Mouse (Mus musculus): ENCODE measurements at regions not wholly inside any gene's neighbourhood (a gene's known extent, or its start where the extent isn't known, plus 50 kb on each side); places are given as distances from the start of the nearest gene placed in this dataset.
A peak's percentile ranks its signal among the peaks of the same experiment; 100 is the strongest.

DNA sequence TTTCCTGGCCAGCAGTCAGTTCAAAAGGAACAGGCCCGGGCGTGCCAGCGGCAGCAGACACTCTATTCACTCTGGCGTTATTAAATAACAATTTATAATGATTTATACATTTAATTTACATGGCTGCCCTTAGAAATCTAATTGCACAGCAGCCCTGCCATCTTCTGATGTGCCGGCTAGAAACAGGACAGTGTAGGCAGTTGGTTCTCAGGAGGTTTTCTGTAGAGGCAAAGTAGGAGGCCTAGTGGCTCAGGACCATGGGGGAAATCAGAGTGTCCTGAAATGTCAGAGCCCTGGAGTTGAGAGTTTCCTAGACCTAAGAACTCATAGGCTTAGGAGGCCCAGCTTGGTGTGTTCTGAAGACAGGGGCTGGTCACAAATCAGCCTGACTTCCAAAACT, 225.2 kb upstream of the Foxq1 start:
- Histone ChIP-seq H3K9me3 (replicated peaks; ENCODE audit: low read length) (no peaks in the 10 kb centered on the region), H3K9ac (ENCODE audit: low read depth, low read length) (no peak overlapping the region), H3K27ac (no peak overlapping the region), H3K4me2 (ENCODE audit: low read length) (no peak overlapping the region), H3K27me3 (ENCODE audit: insufficient read depth, low read length) (no peaks in the 10 kb centered on the region), H3K36me3 (ENCODE audit: insufficient read depth, low read length) (no peaks in the 10 kb centered on the region), H3K4me1 (replicated peaks; ENCODE audit: insufficient read depth, low read length) (peaks cover 9% of the 10 kb centered on the region), H3K4me3 (replicated peaks; ENCODE audit: low read depth, low read length) (no peak overlapping the region)
- TF ChIP-seq CTCF (IDR thresholded peaks at IDR 0.05; ENCODE audit: low read depth): no peak
- DNase-seq (ENCODE audit: low spot score): no peak
- 66% methylated on average over 5 of the region's 5 CpGs for WGBS
- ATAC-seq (replicated peaks; ENCODE audit: low FRiP score, low read depth): no peak

DNA sequence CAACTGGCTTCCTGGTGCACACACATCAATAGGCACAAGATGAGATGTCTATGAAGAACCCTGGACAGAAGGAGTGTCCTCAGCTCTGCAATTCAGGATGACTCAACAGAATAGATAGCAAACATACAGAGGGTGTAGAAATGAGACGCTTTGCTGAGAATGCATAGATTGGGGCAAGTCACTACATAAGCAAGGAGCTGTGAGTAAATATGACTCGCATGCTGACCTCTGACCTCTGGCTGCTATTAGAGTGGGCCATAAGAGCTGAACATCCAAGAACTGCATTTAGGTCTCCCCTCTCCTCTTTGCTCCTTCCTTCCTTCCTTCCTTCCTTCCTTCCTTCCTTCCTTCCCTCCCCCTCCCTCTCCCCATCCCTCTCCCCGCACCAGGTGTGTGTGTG, 221.0 kb upstream of the Foxq1 start:
- no peaks in the 10 kb centered on the region for H3K36me3 ChIP-seq (ENCODE audit: insufficient read depth, low read length)
- no peak for TF ChIP-seq CTCF (IDR thresholded peaks at IDR 0.05; ENCODE audit: low read depth)
- H3K9me3 ChIP-seq (replicated peaks; ENCODE audit: low read length): no peaks in the 10 kb centered on the region
- no peak overlapping the region for H3K4me3 ChIP-seq (replicated peaks; ENCODE audit: low read depth, low read length)
- no peak overlapping the region for H3K9ac ChIP-seq (ENCODE audit: low read depth, low read length)
- DNase-seq (ENCODE audit: low spot score) (no peak), ATAC-seq (replicated peaks; ENCODE audit: low FRiP score, low read depth) (no peak)
- H3K4me2 ChIP-seq (ENCODE audit: low read length): no peak overlapping the region
- H3K4me1 ChIP-seq (replicated peaks; ENCODE audit: insufficient read depth, low read length): no peaks in the 10 kb centered on the region; the same call in 1 of the 2 replicates
- WGBS: 94% methylated on average over 3 of the region's 3 CpGs
- no peak overlapping the region for H3K27ac ChIP-seq
- no peaks in the 10 kb centered on the region for H3K27me3 ChIP-seq (ENCODE audit: insufficient read depth, low read length)

DNA sequence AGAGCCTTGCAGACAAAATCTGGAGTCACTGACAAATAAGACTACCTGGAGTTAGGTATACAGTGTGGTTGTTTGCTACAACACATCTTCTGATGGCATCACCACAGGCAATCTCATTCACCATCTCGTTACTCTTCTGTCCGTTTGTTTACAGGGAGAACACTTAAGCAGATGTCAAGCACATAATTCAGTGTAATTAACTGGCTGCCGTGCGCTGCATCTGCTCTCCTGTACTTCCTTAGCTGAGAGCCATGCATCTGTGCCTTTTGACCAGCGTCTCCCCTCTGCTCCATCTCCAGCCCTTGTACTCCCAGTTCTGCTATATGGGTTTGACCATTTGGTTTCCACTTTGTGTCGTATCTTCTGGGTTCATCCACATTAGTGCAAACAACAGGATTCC, 218.3 kb upstream of the Foxq1 start:
- no peaks in the 10 kb centered on the region for H3K27me3 ChIP-seq (ENCODE audit: insufficient read depth, low read length)
- DNase-seq (ENCODE audit: low spot score) (no peak), ATAC-seq (replicated peaks; ENCODE audit: low FRiP score, low read depth) (no peak)
- no peaks in the 10 kb centered on the region for H3K9me3 ChIP-seq (replicated peaks; ENCODE audit: low read length)
- H3K4me2 ChIP-seq (ENCODE audit: low read length): no peak overlapping the region
- no peak overlapping the region for H3K27ac ChIP-seq
- no peak overlapping the region for H3K4me3 ChIP-seq (replicated peaks; ENCODE audit: low read depth, low read length)
- H3K36me3 ChIP-seq (ENCODE audit: insufficient read depth, low read length): no peaks in the 10 kb centered on the region
- TF ChIP-seq CTCF (IDR thresholded peaks at IDR 0.05; ENCODE audit: low read depth): no peak
- no peak overlapping the region for H3K9ac ChIP-seq (ENCODE audit: low read depth, low read length)
- peaks cover 3% of the 10 kb centered on the region; the same call in 1 of the 2 replicates for H3K4me1 ChIP-seq (replicated peaks; ENCODE audit: insufficient read depth, low read length)
- 35% methylated on average over 6 of the region's 6 CpGs for WGBS

DNA sequence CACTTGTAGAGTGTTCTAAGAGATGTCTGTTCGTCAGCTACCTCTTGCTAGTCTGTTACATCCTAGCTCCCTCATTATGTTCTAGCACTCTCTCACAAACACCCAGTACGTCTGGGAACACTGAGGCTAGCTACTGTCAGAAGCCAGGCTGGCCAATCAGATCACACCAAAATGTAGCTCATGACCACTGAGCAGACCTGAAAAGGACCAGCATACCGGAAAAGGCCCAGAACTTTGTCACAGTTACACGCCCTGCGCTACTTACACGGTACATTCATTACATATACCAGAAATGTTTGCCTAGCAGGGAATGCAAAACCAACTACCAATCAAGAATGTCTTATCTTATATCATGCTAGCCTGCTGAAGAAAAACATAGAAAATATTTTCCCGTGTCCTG, 216.5 kb upstream of the Foxq1 start:
- Histone ChIP-seq H3K9ac (ENCODE audit: low read depth, low read length) (no peak overlapping the region), H3K27me3 (ENCODE audit: insufficient read depth, low read length) (no peaks in the 10 kb centered on the region), H3K4me3 (replicated peaks; ENCODE audit: low read depth, low read length) (no peak overlapping the region), H3K27ac (0 out of 2 replicates have a peak overlapping the region, but pooled peaks have one; percentile 15), H3K4me2 (ENCODE audit: low read length) (no peak overlapping the region), H3K9me3 (replicated peaks; ENCODE audit: low read length) (no peaks in the 10 kb centered on the region), H3K36me3 (ENCODE audit: insufficient read depth, low read length) (no peaks in the 10 kb centered on the region), H3K4me1 (replicated peaks; ENCODE audit: insufficient read depth, low read length) (peaks cover 3% of the 10 kb centered on the region; the same call in 1 of the 2 replicates)
- 87% methylated on average over 7 of the region's 7 CpGs for WGBS
- no peak for TF ChIP-seq CTCF (IDR thresholded peaks at IDR 0.05; ENCODE audit: low read depth)
- DNase-seq (ENCODE audit: low spot score) (no peak), ATAC-seq (replicated peaks; ENCODE audit: low FRiP score, low read depth) (no peak)

DNA sequence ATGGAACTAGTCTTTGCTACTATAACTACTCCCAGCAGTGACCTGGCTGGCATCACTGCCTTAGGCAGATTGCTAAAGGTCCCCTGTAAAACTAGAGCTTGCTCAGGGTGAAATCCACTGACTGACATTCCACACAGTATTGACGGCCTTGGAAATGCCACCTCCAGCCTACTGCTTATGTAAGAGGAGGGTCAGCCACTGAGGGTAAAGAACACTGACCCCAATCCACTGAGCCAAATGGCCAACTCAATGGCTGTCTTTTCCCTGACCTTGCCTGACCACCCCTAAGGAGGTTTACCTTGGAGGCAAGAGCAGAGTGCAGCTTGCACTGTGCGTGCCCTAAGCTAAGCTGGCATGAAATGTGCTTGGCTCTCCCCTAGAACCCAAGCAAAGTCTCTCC, 216.0 kb upstream of the Foxq1 start:
- ATAC-seq (replicated peaks; ENCODE audit: low FRiP score, low read depth): no peak
- Histone ChIP-seq H3K4me1 (replicated peaks; ENCODE audit: insufficient read depth, low read length) (peaks cover 3% of the 10 kb centered on the region; the same call in 1 of the 2 replicates), H3K9me3 (replicated peaks; ENCODE audit: low read length) (no peaks in the 10 kb centered on the region), H3K27me3 (ENCODE audit: insufficient read depth, low read length) (no peaks in the 10 kb centered on the region), H3K9ac (ENCODE audit: low read depth, low read length) (no peak overlapping the region), H3K36me3 (ENCODE audit: insufficient read depth, low read length) (no peaks in the 10 kb centered on the region), H3K27ac (peak overlapping the region; percentile 15), H3K4me3 (replicated peaks; ENCODE audit: low read depth, low read length) (no peak overlapping the region), H3K4me2 (ENCODE audit: low read length) (no peak overlapping the region)
- DNase-seq (ENCODE audit: low spot score): no peak
- 66% methylated on average over 2 of the region's 2 CpGs for WGBS
- TF ChIP-seq CTCF (IDR thresholded peaks at IDR 0.05; ENCODE audit: low read depth): no peak

DNA sequence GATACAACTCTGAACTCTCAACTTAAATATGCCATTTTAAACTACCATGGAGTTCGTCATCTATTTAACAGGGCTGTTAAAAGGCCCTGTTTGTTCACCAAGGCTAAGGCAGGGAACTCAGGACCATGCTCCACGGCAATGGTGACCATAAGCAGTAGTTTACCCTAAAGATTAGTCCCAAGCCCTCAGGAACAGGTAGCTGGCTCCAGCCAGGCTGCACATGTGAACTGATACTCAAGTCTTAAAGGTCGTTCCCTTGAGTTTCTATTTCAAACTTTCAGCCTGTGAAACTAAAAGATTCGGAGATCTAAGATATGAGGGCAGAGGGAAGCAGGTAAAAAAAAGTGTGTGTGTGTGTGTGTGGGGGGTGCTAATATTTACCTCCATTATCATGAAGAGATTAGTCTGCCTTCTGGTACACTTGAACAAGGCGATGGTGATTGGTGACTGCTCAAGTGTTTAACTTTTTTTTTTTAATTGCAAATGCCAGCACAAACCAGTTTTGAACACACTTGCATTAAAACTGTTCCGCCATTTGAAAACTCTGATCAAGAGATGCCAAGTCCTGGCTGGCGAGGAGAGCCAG, 215.5 kb upstream of the Foxq1 start:
- Histone ChIP-seq H3K27me3 (ENCODE audit: insufficient read depth, low read length) (no peaks in the 10 kb centered on the region), H3K36me3 (ENCODE audit: insufficient read depth, low read length) (no peaks in the 10 kb centered on the region), H3K4me3 (replicated peaks; ENCODE audit: low read depth, low read length) (no peak overlapping the region), H3K4me2 (ENCODE audit: low read length) (no peak overlapping the region), H3K9me3 (replicated peaks; ENCODE audit: low read length) (no peaks in the 10 kb centered on the region), H3K9ac (ENCODE audit: low read depth, low read length) (no peak overlapping the region), H3K27ac (peak overlapping the region; percentile 15; the same call in 1 of the 2 replicates), H3K4me1 (replicated peaks; ENCODE audit: insufficient read depth, low read length) (peaks cover 3% of the 10 kb centered on the region; the same call in 1 of the 2 replicates)
- DNase-seq (ENCODE audit: low spot score): no peak
- peak; percentile 43 for ATAC-seq (replicated peaks; ENCODE audit: low FRiP score, low read depth)
- TF ChIP-seq CTCF (IDR thresholded peaks at IDR 0.05; ENCODE audit: low read depth): no peak
- 62% methylated on average over 7 of the region's 7 CpGs for WGBS

Measured in kidney, postnatal 0 days (tissue).